Mouse (Mus musculus) naive thymus-derived CD4-positive, alpha-beta T cell, adult 2 months (primary cell): ENCODE data around the gene Ddx58.

Experiments
- DNase-seq: peaks from one replicate; pipeline ENCODE4 v3.0.0-alpha.2; 2011; ENCODE audit warnings: low read depth

Gene Ddx58

DNA sequence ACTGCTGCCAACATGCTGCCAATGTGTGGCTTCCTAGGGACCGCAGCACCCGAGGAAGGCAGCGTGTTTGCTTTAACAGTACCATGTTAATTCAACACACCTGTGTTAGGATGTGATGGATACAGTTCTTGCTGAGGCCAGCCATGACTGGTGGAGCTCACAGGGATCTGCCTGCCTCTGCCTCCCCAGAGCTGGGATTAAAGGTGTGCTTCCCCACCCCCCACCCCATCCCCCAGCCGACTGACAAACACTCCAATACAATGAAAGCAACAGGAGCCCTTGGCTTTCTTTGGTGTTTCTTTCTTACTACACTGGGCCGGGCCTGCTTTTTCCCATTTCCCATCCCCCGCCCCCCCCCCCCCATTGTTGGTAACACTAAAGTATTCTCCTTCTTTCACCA lies 5.4 kb downstream of the Ddx58 start:
- DNase-seq, result no peak

DNA sequence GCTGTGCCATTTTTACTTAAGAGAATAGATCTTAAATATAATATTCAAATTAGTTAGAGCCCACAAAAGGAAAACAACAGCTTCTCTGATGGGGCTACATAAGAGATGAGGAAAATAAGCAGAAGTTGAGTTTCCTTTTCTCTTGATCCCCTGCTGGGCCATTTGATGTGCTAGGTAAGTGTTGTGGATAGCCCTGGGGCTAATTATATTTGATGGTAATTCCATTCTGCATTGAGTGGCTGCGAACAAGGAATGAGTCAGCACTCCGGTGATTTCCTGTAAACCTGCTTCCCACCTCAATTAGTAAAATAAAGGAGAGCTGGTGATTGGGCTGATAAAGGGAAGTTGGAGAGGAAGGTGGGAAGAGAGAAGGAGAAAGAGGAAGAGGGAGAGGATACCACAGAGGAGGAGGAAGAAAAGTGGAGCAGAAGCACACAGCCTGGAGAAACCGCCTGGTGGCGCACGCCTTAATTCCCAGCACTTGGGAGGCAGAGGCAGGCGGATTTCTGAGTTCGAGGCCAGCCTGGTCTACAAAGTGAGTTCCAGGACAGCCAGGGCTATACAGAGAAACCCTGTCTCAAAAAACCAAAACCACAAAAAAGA lies 6.5 kb downstream of the Ddx58 start:
- no peak for DNase-seq

DNA sequence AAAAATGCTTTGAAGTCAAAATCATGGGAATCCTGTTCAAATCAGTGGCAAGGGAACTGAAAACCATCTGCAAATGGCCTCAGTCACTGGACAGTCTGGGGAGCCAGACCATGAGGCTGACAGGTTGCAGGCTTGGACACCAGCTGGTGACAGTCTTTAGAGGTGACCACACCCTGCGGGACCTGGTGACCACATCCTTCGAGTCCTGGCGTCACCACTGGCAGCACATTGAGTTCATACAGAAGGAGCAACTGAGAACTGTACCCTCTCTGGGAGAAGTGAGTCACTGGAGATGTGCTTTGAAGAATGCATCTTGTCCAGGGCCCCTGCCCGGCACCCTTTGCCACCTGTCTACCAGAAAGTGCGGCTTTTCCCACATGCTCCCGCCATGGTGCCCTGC lies 9.9 kb downstream of the Ddx58 start:
- DNase-seq, result no peak

DNA sequence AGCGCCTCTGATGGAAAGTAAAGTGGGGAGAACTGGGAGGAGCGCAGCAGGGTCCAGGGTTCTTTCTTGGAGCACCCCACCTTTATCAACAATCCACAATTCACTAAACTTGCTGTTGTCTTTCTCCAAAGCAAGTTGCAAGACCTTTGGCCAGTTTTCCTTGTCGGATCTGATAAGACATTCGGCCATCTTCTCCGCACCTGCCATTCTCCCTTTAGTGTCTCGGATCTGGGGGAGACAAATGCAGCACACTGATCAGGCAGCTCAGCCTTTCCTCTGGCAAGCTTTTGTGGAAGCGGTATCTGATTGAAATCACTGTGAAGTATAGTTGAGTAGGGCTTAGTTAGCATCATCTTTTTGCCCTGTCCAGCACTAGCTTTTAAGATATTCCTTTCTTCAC lies 11.7 kb downstream of the Ddx58 start:
- DNase-seq, result no peak

DNA sequence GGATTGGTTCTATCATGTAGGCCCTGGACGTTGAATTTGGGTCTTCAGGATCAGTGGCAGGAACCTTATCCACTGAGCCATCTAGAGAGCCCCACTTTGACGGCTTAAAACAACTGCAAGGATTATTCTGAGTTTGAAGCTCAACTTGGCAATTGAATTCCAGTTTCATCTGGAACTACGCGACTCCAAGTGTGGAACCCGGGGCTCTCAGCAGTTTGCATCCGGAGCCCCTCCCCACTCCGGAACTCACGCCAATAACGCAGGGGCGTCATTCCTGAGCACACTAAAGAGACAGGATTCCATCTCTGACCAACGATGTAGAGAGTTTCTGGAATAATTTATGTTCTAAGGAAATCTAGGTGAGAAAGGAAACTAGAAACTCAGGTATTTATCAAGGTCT lies 12.5 kb downstream of the Ddx58 start:
- no peak for DNase-seq

DNA sequence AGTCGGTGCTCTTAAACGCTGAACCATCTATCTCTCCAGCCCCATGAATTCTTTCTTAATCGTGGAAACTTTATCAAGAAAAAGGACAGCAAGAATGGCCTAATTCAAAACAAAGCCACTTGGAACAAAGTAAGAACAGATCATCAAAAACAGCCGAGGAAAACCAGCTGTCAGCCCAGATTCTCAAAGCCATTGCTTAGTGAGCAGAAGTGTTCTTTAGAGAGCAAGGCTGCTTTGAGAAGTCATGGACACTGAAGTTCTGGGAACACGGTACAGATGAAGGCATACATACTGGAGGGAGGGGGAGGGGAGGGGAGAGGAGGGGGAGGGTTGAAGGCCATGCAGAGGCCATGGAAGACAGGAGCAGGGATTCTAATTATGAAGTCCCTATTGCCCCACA lies 13.5 kb downstream of the Ddx58 start:
- no peak for DNase-seq

DNA sequence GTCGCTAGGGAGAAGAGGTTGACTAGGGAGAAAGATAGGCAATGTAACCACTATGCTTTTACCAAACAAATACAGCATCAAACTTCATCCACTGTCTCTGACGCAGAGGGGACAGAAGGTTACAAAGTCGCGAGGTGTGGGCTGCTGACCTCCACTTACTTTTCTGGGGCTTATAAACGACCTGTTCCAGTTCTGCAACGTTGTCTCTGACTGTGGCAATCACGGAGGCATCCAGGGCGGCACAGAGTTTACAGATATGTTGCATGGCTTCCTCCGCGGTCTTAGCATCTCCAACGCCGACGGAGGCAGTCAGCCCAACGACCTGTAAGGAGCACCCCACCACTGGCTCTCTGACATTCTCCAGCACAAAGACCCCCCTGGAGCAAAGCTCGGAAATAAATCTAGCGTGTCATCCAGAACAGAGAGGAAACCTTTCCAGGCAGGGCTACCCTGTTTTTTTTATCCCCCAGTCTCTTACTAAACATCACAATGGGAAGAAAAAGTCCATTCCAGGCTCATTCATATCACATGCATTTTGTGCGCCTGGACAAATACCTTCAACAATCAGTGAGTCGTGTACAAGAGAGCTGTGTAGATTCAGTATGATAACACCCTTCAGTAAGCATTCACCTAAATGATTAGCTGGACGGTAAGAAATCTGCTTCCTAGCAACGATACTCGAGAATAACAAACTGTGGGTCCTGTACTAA lies 17.6 kb downstream of the Ddx58 start:
- DNase-seq, result no peak

DNA sequence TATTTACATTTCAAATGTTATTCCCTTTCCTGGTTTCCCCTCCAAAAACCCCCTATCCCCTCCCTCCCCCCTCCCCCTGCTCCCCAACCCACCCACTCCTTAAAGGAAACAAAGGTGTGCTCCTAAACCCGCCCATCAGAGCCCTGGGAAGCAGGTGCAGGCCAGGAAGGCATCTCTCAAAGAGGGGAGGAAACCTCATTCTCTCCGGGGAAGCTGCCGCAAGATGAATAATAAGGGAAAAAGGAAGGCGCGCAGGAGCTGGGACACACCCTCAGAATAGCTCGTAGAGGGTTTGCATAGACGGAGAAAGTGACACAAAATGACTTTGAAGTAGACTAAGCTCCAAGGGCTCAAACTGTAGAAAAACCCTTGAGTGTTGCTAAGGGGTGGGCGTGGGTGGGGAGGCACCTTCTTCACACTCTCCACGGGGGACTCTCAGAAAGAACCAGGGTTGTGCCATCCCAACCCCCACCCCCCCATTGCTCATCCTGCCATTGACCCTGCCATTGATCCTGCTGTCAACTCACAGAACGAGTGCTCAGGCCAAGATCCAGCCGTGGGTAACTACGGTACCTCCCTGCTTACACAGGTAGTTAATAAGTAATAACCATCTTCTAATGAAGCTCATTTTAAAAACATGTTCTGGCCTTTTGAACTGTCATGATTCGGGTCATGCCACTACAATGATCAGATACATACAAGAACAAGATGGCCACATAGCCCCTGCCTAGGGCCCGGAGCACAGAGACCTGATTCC lies 18.4 kb downstream of the Ddx58 start:
- DNase-seq, result no peak

DNA sequence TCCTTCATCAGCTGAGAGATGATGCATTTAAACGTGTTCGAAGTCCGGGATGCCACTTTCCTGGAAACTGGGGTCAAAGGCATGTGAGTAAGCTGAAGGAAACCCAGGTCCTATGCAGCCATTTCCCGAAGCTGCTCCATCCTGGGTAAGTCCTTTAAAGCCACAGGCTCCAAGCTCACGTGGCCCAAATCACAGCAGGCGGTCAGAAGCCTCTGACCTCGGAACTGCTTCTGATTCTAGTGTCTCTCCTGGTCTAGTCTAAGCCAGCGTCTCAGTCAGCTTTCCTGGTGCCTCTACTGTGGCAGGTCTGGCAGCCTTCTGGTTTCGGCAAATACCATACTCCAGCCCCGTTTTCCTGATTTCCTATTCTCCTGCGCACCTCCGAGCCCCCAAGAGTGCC lies 19.2 kb downstream of the Ddx58 start:
- no peak for DNase-seq

DNA sequence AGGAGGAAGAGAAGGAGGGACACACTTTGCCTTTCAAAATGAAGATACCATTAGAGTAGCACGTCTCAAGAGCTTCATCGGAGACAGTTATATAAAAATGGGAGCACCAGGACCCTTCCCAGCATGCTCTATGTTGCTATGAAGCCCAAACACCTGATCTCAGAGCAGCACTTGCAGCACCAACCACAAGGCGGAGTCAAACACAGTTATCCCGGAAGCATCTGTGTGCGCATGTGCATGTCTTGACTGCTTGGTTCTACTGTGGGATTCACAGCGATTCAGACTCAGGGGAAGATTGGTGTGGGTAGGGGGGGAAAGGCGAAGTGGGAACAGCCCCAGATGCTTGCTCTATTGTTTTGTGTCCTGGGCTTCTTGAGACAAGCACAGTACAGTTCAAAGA lies 21.2 kb downstream of the Ddx58 start:
- DNase-seq, result peak; percentile 65

DNA sequence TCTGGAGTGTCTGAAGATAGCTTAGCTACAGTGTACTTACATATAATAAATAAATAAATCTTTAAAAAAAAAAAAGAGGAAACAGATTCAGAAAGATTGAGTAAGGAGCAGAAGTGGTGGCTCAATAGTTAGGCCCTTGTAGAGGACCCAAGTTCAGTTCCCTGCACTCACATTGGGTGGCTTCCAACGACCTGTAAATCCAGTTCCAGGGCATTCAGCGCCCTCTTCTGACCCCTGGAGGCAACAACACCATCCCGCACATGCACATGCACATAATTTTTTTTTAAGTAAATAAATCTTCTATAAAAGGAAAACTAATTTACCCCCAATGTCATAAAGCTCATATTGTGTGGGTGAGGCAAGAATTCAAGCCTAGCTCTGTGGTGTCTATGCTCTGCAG lies 21.7 kb downstream of the Ddx58 start:
- DNase-seq, result peak; percentile 34

DNA sequence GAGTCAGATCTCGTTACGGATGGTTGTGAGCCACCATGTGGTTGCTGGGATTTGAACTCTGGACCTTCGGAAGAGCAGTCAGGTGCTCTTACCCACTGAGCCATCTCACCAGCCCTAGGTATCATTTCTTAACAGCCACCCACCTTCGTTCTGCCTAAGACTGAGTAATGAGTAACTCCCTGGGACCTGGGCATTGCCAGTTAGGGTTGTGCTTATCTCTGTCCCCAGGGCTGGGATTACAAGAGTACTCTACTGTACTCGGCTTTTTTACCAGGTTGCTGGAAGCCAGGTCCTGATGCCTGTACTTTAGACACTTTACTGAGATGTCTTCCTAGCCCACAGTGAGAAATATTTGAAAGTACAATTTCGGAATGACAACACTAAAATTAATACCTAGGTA lies 27.5 kb downstream of the Ddx58 start:
- DNase-seq, result no peak

DNA sequence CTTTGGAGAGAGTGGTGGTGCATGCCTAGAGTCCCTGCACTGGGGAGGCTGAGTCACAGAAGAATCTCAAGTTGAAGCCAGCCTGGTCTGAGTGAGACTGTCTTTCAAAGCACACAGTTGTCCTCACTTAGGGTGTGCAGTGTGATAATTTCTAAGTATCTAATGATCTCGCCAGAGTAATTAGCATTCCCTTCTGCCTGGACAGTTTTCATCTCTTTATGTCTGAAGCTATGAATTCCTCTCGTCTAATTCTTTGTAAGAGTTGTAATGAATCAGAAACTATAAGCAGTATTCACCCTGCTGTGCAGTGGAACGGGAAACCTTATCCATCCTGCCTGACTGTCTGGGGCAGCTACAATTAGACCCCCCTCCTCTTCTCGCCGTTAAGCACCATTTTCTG lies 31.9 kb downstream of the Ddx58 start:
- no peak for DNase-seq

DNA sequence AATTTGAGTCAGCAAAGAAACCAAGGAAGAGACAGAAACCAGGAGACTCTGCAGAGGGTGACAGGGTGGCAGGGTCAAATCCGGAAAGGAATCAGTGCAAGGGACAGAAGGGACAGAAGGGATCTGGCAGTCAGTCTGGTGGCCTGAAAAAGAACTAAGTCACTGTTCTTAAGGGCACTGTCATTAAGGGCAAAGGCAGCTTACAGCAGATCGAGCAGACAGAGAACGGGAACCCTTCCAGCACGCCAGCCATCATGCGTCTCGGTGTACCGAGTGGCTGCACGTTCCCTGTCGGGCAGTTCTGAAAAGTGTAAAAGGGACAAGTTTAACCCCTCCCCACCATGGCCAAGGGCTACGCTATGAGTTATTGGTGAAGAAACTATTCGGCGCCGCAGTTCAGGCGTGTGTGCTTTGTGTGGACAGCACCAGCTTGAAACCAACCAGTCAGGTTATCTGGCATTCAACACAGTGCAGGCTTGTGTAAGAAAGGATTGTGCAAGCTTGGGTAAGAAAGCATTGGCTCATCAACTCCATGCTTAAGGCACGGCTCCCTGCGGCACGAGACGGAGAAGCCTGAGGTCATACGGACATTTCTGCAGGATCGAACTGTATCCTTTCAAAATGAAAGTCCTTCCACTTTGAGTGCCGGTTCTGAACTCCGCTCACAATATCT lies 34.3 kb downstream of the Ddx58 start:
- DNase-seq, result no peak

DNA sequence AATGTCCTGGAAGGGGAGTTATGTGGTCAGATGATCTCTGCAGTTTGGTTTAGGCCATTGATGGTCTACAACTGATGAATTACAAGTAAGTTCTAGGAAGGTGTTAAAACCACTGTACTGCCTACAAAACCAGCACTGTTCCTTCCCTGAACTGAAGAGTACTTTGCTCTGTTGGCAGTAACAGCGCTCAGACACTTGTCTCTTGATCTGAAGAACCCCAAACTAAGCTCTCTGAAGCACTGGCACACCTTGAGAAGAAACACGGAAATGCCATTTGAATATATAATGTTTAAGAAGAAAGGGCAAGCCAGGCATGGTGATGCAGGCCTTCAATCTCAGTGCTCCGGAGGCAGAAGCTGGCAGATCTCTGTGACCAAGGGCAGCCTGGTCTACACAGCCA lies 35.3 kb downstream of the Ddx58 start:
- no peak for DNase-seq

DNA sequence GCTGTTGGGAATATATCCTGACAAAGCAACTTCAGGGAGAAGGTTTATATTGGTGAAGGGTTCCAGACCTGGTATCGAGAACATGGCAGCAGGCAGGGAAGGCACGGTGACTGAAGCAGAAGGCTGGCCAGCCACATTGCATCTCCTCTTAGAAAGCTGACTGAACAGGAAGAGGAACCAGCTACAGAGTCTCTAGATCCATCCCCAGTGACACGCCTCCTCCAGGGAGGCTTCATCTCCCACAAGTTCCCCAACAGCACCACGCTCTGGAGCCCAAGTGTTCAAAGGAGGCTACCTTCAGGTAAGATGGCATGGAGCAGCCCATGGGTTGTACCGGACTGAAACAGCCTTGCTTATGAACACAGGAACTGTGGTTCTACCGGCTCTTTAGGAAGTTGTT lies 37.4 kb downstream of the Ddx58 start:
- no peak for DNase-seq

DNA sequence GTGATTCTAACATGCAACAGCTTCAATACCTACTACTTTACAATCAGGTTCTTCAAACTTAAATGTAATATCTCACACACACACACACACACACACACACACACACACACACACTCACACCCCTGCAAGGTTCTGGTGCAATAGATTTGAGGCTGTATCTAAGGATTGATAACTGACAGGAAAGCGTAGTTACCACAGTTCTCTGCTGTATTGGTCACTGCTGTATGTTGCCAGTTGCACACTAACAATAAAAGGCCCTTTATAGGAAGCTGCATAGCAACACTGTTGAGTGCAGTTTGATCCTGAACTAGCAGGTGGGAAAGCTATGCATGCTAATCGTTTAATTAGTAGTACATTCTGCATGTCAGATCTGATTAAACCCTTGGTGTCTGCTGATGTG lies 44.3 kb downstream of the Ddx58 start:
- DNase-seq, result no peak

DNA sequence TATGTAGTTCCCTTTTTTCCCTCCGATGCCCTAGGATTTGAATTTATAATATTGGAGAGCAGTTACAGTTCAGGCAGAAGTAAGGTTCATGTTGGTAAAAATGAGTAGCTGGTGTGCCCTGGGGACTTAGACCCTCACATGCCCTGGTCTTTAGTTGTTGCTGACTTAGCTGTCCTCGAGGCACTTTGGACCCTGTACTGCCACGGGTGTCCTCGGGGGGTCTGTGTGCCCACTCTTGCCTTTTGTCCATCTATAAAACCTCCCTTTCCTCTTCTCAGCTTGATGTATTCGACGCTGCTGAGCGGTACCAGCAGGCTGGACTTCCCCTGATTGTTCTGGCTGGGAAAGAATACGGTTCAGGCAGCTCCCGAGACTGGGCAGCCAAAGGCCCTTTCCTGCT lies 46.2 kb downstream of the Ddx58 start:
- DNase-seq, result no peak

DNA sequence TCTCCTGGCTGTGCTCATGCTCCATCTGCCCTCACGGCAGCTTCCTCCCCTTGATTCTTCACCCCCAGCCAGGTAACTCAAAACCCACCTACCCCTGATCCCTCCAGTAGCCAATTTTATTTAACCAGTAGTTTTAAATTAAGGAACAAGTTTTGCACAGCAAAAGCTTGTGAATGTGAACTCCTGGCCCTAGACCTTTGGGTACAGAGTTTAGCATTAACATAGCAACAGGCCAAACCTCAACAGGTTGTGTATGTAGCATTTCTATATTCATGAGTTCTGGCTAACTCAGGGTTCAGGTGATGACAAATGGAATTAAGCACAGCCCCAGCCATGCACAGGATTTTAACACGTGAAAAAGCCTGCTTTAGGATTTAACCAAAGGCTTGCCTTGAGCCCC lies 47.4 kb downstream of the Ddx58 start:
- DNase-seq, result no peak

DNA sequence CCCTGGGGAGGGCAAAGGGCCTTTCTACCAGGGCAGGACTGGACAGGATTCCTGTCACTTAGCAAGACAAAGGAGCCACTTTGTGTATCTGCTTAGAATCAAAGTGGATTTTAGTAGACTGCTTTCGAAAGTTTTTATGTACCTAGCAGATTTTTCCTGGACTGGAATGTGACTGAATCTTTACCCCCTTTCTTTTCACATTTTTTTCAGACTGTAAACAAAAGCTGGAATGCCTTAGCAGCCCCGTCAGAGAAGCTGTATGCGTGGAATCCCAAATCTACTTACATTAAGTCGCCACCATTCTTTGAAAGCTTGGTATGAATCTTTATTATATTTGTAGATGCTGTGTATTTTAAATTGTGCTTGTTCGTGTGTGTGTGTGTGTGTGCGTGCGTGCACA lies 51.7 kb downstream of the Ddx58 start:
- DNase-seq, result no peak

DNA sequence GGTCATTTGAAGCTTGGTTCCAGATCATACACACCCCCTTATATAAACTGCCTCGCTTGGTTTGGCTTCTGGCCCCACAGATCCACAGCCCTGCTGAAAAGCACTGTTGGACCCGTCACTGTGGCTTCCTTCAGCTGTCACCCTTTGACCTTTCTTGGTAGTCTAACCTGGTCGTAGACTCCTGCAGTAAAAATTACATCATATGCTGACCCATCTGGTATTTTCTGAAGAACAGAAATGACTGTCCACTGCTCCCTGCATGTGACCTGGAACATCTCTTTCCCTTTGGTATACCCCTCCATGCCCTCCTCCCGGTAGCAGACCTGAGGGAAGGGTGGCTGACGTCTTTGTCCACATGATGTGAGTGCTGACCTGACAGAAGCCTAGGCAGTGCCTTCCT lies 55.2 kb downstream of the Ddx58 start:
- no peak for DNase-seq

DNA sequence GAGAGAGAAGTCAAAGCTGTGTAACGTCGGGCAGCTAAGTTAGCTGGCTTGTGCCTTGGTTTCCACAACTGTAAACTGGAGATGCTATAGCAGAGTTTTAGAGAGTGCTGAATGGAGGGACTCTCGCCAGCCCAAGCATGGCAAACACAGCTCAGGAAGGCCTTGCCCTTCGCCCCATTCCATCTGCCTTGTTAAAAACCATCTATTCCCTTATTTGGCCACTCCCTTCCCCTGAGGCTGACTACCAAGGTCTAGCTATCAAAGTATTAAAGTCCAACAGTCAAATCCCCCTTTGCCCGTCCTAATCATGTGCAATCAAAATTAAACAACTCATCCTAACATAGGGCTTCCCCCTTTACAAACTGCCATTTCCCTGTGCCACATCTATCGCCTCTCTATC lies 55.8 kb downstream of the Ddx58 start:
- no peak for DNase-seq
